Mouse (Mus musculus) c-Kit-negative CD71-positive TER-119-positive erythroid progenitor cells, embryonic 14.5 days (primary cell): ENCODE data around the gene Sstr2.
"Not testable (repeated sequence)": the region's sequence is repeated elsewhere in the genome, so short reads cannot be mapped to it uniquely, and the experiment has no call there.

Source experiments
- DNase-seq: peaks from one replicate; pipeline ENCODE4 v3.0.0-alpha.2; 2013; ENCODE audit warnings: low read depth, low spot score

Sstr2 gene

DNA sequence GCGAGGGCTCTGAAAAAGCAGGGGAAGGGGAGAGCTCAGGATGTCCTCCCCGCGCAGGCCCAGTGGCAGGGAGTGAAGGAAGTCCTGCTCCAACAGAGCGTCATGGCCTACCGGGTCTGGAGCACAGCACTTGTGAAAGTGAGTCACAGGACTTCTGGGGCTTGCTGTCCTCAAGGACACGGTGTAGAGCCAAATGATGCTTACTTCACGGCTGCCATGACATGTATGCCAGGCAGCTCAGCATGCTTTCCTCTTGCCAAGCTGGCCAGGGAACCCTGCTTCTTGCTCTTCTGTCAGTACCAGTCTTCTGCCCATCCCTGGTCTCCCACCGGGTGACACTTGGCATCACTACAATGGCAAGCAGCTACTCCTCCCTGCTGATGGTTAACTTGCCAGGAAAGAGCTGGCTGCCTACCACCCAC lies 37.4 kb downstream of the Sstr2 start:
- no peak for DNase-seq

DNA sequence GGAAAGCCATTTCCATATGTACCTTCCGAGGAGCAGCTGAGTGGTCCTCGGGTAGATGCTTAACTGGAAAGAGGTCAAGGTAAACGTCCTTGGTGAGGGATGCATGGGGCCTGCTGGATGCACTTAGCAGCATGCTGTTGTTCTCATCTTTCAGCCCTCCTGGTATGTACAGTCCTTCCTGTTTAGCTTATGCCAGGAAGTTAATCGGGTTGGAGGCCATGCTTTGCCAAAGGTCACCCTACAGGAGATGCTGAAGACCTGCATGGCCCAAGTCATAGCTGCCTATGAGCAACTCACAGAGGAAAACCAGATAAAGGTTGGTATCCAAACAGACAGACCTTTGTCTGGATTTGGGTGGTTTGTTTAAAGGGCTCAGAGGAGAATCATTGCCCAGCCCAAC lies 38.1 kb downstream of the Sstr2 start:
- no peak for DNase-seq

DNA sequence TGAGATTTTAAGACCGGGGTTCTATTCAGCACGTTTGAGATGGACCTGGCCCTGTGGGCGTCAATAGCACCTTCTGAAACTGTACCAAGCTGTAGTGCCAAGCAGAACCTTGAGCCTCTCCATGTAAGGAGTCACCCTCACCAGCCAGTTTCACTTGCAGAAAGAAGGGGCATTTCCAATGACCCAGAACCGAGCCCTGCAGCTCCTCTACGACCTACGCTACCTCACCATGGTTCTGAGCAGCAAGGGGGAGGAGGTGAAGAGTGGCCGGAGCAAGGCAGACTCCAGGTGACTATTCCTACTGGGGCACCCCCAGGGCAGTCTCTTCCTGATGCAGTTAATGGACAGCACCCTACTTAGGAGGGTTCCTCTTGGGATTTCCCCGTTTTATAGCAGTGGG lies 39.2 kb downstream of the Sstr2 start:
- DNase-seq = no peak

DNA sequence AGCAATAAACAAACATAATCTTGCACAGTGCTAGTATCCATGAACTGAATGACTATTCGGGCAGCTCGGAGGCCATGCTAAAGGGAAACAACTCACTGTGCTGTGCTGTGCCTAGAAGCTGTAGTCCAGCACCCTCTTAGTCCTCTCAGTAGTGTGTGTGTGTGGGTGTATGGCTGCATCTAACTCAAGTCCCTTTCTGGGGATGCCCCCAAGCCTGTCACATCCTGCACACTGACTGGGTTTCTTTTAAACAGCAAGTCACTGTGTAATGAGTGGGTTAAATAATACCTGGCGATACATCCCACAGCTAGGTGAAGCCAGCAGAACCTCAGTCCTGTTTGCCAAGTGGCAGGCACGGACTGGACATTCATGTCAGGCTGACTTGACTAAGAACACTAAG lies 39.6 kb downstream of the Sstr2 start:
- no peak for DNase-seq

DNA sequence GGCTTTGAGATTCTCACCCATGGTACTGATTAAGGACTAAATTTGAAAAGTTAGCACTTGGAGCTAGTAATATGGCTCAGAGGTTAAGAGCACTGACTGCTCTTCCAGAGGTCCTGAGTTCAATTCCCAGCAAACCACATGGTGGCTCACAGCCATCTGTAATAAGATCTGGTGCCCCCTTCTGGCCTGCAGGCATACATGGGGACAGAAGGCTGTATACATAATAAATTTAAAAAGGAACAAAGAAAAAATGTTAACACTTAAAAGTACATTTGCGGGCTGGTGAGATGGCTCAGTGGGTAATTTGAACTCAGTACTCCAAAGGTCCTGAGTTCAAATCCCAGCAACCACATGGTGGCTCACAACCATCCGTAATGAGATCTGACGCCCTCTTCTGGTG lies 41.1 kb downstream of the Sstr2 start:
- not testable (repeated sequence) for DNase-seq

DNA sequence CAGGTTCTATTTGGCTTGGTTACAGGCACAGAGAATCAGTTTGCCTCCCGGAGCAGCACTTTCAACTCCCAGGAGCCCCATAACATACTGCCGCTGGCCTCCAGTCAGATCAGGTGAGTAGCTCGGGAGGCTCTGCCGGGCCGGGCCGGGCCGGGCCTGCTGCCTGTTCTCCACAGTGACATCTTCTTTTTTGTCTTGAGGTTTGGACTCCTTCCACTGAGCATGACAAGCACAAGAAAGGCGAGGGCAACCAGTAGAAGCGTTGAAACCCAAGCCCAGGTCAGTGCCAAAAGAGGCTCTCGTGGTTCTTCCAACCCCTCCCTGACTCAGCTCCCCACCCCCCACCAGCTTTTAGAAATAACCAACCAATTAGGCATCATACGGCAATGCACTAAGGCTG lies 41.8 kb downstream of the Sstr2 start:
- DNase-seq = no peak

DNA sequence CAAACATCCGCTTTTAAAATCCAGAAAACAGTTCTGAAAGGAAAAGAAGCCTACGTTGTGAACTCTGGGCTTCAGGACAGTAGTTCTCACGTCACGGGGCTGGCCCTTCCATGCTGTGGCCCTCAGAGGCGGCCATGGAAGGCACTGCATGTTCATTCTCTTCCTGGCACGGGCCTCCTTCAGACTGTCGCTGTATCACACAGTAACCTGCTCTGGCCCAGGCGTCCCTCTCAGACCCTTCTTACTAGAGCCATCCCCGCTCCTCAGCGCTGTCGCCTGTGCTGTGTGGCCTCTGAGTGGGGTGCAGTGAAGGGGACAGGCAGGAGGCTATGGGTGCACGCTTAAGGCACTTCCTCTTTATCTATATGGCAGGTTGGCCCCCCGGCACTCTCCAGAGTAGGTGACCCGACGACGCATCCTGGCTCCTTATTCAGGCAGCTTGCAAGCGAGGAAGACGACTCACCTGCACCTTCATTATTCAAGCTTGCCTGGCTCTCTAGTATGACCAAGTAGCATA lies 42.8 kb downstream of the Sstr2 start:
- DNase-seq = no peak

DNA sequence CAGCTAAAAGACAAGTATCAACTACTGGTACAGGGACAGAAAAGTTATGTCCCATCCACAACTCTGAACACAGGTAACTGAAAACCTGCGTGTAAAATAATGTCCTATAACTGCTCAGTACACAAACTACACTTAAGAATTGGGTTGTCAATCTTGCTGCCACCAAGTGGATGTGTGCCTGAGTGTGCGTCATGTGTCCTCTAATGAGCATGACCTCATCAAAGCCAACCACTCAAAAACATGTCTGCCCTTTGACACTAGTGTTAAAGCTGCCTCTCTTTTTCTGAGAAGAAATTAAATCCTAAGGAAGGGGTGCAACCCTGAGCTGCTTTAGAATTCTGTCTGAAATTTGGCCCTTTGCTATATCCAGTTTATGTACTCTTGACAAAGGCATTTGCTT lies 45.1 kb downstream of the Sstr2 start:
- no peak for DNase-seq

DNA sequence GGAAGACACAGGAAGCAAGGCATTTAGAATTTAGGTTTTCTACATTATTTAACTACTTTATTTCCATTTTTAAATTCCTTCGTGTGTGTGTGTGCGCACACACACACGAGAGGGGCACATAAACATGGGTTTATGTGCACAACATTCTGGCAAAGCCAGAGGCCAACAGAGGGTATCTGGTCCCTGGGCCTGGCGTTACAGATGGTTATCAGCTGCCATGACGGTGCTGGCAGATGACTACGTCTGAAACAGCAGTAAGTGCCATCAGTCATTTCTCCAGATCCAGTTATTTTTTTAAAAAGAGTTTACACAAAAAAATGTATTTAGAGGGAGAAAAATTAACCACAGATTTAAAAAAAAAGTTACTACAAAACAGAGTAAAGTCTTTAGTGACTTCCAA lies 47.1 kb downstream of the Sstr2 start:
- DNase-seq = no peak

DNA sequence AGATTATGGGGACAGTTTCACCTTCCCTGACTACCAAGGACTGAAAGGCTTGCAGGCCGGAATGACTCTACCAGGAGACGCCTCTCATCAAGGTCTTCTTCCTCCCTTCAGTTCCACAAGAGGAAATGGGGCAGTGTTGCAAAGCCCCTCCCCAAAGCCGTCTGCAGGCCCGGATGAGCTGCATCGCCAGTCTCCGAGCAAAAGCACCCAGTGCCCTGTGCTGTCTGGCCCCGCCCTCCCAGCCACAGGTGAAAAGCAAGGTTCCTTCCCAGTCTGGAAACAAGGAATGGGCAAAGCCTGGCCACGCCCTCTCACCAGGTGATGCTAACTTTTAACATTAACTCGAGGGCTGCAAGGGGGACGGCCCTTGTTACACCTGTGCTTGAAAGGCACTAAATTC lies 47.5 kb downstream of the Sstr2 start:
- DNase-seq = no peak

DNA sequence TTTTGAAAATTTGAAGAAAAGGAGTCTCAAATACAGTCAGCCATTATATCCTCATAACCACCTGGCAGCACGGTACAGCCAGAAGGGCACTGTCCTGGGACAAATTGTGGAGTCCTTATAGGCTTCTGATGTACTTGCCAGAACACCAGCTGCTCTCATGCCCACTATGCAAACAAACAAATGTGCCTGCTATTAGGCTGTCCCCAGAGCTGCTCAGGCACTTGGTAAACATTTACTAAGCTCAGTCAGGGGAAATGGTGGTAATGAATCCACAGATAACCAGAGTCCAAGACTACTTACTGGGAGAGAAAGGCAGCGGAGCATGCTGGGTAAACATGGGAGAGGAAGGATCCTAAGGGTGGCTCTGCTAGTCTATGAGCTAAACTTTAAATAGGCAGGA lies 48.0 kb downstream of the Sstr2 start:
- no peak for DNase-seq

DNA sequence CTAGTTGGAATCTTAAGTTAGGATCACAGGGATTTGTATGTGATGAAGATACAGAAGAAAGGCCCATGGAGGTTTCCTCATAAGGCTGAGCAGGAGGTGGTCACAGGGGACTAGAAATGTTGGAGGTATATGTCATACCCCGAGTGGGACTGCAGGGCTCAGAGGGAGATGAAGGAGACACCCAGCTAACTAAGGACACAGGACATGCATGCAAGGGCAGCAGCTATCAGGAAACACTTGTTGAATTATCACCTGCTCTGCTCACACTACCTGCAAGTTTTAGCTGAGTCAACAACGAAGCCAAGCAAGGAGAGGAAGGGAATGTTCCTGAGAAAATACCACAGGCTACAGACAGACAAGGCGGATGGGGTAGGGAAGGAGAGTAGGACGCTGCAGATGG lies 48.6 kb downstream of the Sstr2 start:
- DNase-seq = no peak

DNA sequence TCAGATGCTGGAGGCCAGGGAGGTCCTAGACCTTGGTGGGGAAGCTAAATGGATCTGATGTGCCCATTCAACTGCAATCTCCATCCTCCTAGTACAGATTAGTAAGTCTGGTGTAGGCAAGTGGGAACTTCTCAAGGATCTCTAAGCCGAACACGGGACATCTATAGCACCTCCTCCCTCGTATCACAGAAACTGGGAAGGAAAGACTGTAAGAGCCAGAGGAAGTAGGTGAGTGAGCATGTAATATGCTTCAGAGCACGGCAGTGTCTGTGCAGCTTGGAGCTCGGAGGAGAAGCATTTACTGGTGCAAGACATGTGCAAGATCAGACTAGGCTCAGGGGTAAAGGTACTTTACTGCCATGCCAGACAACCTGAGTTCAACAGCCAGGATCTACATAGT lies 49.7 kb downstream of the Sstr2 start:
- DNase-seq = no peak

DNA sequence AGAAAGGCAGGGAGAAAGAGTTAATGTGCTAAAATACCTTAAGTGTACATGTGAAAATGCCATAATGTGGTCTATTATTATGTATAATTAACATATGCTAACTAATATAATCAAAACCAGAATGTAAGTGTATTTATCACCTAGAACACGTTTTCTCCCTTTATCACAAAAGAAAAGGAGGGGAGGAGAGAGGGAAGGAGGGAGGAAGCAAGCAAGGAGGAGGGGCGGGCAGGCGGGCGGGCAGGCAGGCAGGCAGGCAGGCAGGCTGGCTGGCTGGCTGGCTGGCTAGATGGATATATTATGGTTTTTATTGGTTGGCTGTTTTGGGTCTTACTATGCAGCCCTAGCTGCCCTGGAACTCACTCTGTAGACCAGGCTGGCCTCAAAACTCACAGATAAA lies 50.6 kb downstream of the Sstr2 start:
- DNase-seq = no peak

DNA sequence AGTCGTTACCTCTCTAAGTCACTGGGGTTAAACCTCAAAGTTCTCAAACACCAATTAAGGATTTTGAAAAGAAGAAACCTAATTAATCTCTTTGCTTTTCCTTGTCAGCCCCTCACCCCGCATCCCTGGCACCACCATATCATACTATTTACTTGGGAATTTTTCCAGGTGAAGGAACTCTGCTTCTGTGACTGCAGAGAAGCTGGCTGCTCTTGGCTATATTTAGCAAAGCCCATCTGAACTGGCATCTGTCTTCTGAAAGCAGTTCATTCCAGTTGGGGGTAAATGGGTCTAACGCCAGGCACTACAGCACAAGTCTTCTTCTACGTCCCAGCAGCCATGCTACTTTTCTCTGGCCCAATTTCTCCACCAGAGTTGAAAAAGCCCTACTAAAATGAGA lies 54.5 kb downstream of the Sstr2 start:
- DNase-seq = no peak

DNA sequence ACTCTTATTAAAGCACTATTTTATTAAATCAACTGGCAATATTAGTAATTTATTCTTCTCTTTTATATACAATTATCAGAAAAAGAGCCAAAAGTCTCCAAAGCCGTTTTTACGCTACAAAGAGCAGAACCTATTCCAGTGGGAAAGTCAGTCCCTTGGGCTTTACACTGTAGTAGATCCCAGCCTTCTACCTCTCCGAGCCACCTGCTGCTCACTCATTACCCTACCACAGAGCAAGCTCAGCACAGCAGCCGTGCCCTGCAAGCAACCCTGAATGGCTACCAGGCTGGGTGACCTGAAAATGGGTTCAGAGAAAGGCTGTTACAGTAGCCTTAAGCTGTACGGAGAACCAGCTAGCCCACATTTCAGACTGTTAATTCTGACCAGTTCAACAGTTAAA lies 55.5 kb downstream of the Sstr2 start:
- no peak for DNase-seq
